Mouse (Mus musculus): ENCODE measurements around the gene Cxcr3. TPM values are rescaled to one million over a fixed set of nuclear protein-coding genes. Genes with fewer than 3 reads are reported as not detected.
A peak's percentile ranks its signal among the peaks of the same experiment; 100 is the strongest.

The Cxcr3 gene
- polyA plus RNA-seq, 1 experiment from 2014 or later: 0.36 TPM

GRCm38 (mm10) chrX:101741064-101741433 lies 7.0 kb upstream of the Cxcr3 start:
- no peak overlapping the region for H3K9ac ChIP-seq (replicated peaks; ENCODE audit: low read length)
- WGBS: 60% methylated on average over 2 of the region's 2 CpGs
- no peak for ATAC-seq (ENCODE audit: low FRiP score, low TSS enrichment)
- H3K27ac ChIP-seq (replicated peaks; ENCODE audit: low read depth, low read length): peak overlapping the region; percentile 75
- no peaks in the 10 kb centered on the region for H3K27me3 ChIP-seq (ENCODE audit: control insufficient read depth, insufficient read depth, low read length)
- no peaks in the 10 kb centered on the region for H3K9me3 ChIP-seq (ENCODE audit: control insufficient read depth, low read length)
- no peak overlapping the region for H3K4me3 ChIP-seq (replicated peaks; ENCODE audit: low read depth, low read length)
- H3K36me3 ChIP-seq (ENCODE audit: control insufficient read depth, insufficient read depth, low read length): no peaks in the 10 kb centered on the region
- no peak for DNase-seq
- peaks cover 5% of the 10 kb centered on the region; the same call in 1 of the 2 replicates for H3K4me1 ChIP-seq (ENCODE audit: control insufficient read depth, insufficient read depth, low read length)
- H3K4me2 ChIP-seq (ENCODE audit: low read length): no peak overlapping the region

GRCm38 (mm10) chrX:101740335-101741063 lies 6.4 kb upstream of the Cxcr3 start:
- H3K4me2 ChIP-seq (ENCODE audit: low read length): no peak overlapping the region
- no peaks in the 10 kb centered on the region for H3K9me3 ChIP-seq (ENCODE audit: control insufficient read depth, low read length)
- peak overlapping the region; percentile 75 for H3K27ac ChIP-seq (replicated peaks; ENCODE audit: low read depth, low read length)
- H3K27me3 ChIP-seq (ENCODE audit: control insufficient read depth, insufficient read depth, low read length): no peaks in the 10 kb centered on the region
- H3K9ac ChIP-seq (replicated peaks; ENCODE audit: low read length): no peak overlapping the region
- 39% methylated on average over 6 of the region's 6 CpGs for WGBS
- no peak overlapping the region for H3K4me3 ChIP-seq (replicated peaks; ENCODE audit: low read depth, low read length)
- peak; percentile 76 for ATAC-seq (ENCODE audit: low FRiP score, low TSS enrichment)
- no peaks in the 10 kb centered on the region for H3K36me3 ChIP-seq (ENCODE audit: control insufficient read depth, insufficient read depth, low read length)
- peaks cover 5% of the 10 kb centered on the region; the same call in 1 of the 2 replicates for H3K4me1 ChIP-seq (ENCODE audit: control insufficient read depth, insufficient read depth, low read length)
- peak; percentile 81 for DNase-seq

- no peak overlapping the region for H3K4me3 ChIP-seq (replicated peaks; ENCODE audit: low read depth, low read length)
- H3K9ac ChIP-seq (replicated peaks; ENCODE audit: low read length): no peak overlapping the region
- peaks cover 5% of the 10 kb centered on the region; the same call in 1 of the 2 replicates for H3K4me1 ChIP-seq (ENCODE audit: control insufficient read depth, insufficient read depth, low read length)
- H3K36me3 ChIP-seq (ENCODE audit: control insufficient read depth, insufficient read depth, low read length): no peaks in the 10 kb centered on the region
- H3K27ac ChIP-seq (replicated peaks; ENCODE audit: low read depth, low read length): no peak overlapping the region
- H3K9me3 ChIP-seq (ENCODE audit: control insufficient read depth, low read length): no peaks in the 10 kb centered on the region
- ATAC-seq (ENCODE audit: low FRiP score, low TSS enrichment): no peak
- no peaks in the 10 kb centered on the region for H3K27me3 ChIP-seq (ENCODE audit: control insufficient read depth, insufficient read depth, low read length)
- no peak overlapping the region for H3K4me2 ChIP-seq (ENCODE audit: low read length)
- no peak for DNase-seq
These were observed 3.1 kb upstream of the Cxcr3 start for GRCm38 (mm10) chrX:101737201-101737600.

- H3K4me3 ChIP-seq (replicated peaks; ENCODE audit: low read depth, low read length): no peak overlapping the region
- H3K9me3 ChIP-seq (ENCODE audit: control insufficient read depth, low read length): no peaks in the 10 kb centered on the region
- H3K4me2 ChIP-seq (ENCODE audit: low read length): no peak overlapping the region
- WGBS: 70% methylated on average over 5 of the region's 5 CpGs
- H3K9ac ChIP-seq (replicated peaks; ENCODE audit: low read length): no peak overlapping the region
- H3K27me3 ChIP-seq (ENCODE audit: control insufficient read depth, insufficient read depth, low read length): no peaks in the 10 kb centered on the region
- peaks cover 1% of the 10 kb centered on the region; the same call in 1 of the 2 replicates for H3K4me1 ChIP-seq (ENCODE audit: control insufficient read depth, insufficient read depth, low read length)
- no peak overlapping the region for H3K27ac ChIP-seq (replicated peaks; ENCODE audit: low read depth, low read length)
- H3K36me3 ChIP-seq (ENCODE audit: control insufficient read depth, insufficient read depth, low read length): no peaks in the 10 kb centered on the region
- no peak for ATAC-seq (ENCODE audit: low FRiP score, low TSS enrichment)
- no peak for DNase-seq
These were observed 912 bp upstream of the Cxcr3 start for GRCm38 (mm10) chrX:101734981-101735380.

- no peak for DNase-seq
- no peak overlapping the region for H3K9ac ChIP-seq (replicated peaks; ENCODE audit: low read length)
- no peak for ATAC-seq (ENCODE audit: low FRiP score, low TSS enrichment)
- no peak overlapping the region for H3K27ac ChIP-seq (replicated peaks; ENCODE audit: low read depth, low read length)
- no peak overlapping the region for H3K4me3 ChIP-seq (replicated peaks; ENCODE audit: low read depth, low read length)
- H3K4me1 ChIP-seq (ENCODE audit: control insufficient read depth, insufficient read depth, low read length): no peaks in the 10 kb centered on the region
- no peaks in the 10 kb centered on the region for H3K36me3 ChIP-seq (ENCODE audit: control insufficient read depth, insufficient read depth, low read length)
- H3K9me3 ChIP-seq (ENCODE audit: control insufficient read depth, low read length): no peaks in the 10 kb centered on the region
- H3K4me2 ChIP-seq (ENCODE audit: low read length): no peak overlapping the region
- WGBS: 92% methylated on average over 3 of the region's 3 CpGs
- H3K27me3 ChIP-seq (ENCODE audit: control insufficient read depth, insufficient read depth, low read length): no peaks in the 10 kb centered on the region
These were observed 781 bp downstream of the Cxcr3 start for GRCm38 (mm10) chrX:101733288-101733687.

GRCm38 (mm10) chrX:101732644-101733043 lies 1.4 kb downstream of the Cxcr3 start:
- H3K27me3 ChIP-seq (ENCODE audit: control insufficient read depth, insufficient read depth, low read length): no peaks in the 10 kb centered on the region
- DNase-seq (no peak), ATAC-seq (ENCODE audit: low FRiP score, low TSS enrichment) (no peak)
- H3K27ac ChIP-seq (replicated peaks; ENCODE audit: low read depth, low read length): no peak overlapping the region
- WGBS: 88% methylated on average over 12 of the region's 12 CpGs
- H3K9ac ChIP-seq (replicated peaks; ENCODE audit: low read length): no peak overlapping the region
- no peaks in the 10 kb centered on the region for H3K4me1 ChIP-seq (ENCODE audit: control insufficient read depth, insufficient read depth, low read length)
- no peak overlapping the region for H3K4me3 ChIP-seq (replicated peaks; ENCODE audit: low read depth, low read length)
- H3K9me3 ChIP-seq (ENCODE audit: control insufficient read depth, low read length): no peaks in the 10 kb centered on the region
- no peaks in the 10 kb centered on the region for H3K36me3 ChIP-seq (ENCODE audit: control insufficient read depth, insufficient read depth, low read length)
- H3K4me2 ChIP-seq (ENCODE audit: low read length): no peak overlapping the region

- Histone ChIP-seq H3K4me1 (ENCODE audit: control insufficient read depth, insufficient read depth, low read length) (no peaks in the 10 kb centered on the region), H3K9me3 (ENCODE audit: control insufficient read depth, low read length) (no peaks in the 10 kb centered on the region), H3K36me3 (ENCODE audit: control insufficient read depth, insufficient read depth, low read length) (no peaks in the 10 kb centered on the region), H3K27ac (replicated peaks; ENCODE audit: low read depth, low read length) (no peak overlapping the region), H3K27me3 (ENCODE audit: control insufficient read depth, insufficient read depth, low read length) (no peaks in the 10 kb centered on the region), H3K9ac (replicated peaks; ENCODE audit: low read length) (no peak overlapping the region), H3K4me3 (replicated peaks; ENCODE audit: low read depth, low read length) (no peak overlapping the region), H3K4me2 (ENCODE audit: low read length) (no peak overlapping the region)
- ATAC-seq (ENCODE audit: low FRiP score, low TSS enrichment) (no peak), DNase-seq (no peak)
These were observed 4.1 kb downstream of the Cxcr3 start for GRCm38 (mm10) chrX:101730010-101730409.

GRCm38 (mm10) chrX:101720401-101720800 lies 13.7 kb downstream of the Cxcr3 start:
- ATAC-seq (ENCODE audit: low FRiP score, low TSS enrichment): no peak
- Histone ChIP-seq H3K36me3 (ENCODE audit: control insufficient read depth, insufficient read depth, low read length) (no peaks in the 10 kb centered on the region), H3K27ac (replicated peaks; ENCODE audit: low read depth, low read length) (no peak overlapping the region), H3K27me3 (ENCODE audit: control insufficient read depth, insufficient read depth, low read length) (no peaks in the 10 kb centered on the region), H3K9me3 (ENCODE audit: control insufficient read depth, low read length) (no peaks in the 10 kb centered on the region), H3K4me2 (ENCODE audit: low read length) (no peak overlapping the region), H3K4me1 (ENCODE audit: control insufficient read depth, insufficient read depth, low read length) (no peaks in the 10 kb centered on the region), H3K9ac (replicated peaks; ENCODE audit: low read length) (no peak overlapping the region), H3K4me3 (replicated peaks; ENCODE audit: low read depth, low read length) (no peak overlapping the region)
- 48% methylated on average over 1 of the region's 1 CpGs for WGBS
- no peak for DNase-seq

GRCm38 (mm10) chrX:101705111-101705510 lies 29.0 kb downstream of the Cxcr3 start:
- Histone ChIP-seq H3K4me1 (ENCODE audit: control insufficient read depth, insufficient read depth, low read length) (no peaks in the 10 kb centered on the region), H3K36me3 (ENCODE audit: control insufficient read depth, insufficient read depth, low read length) (no peaks in the 10 kb centered on the region), H3K9me3 (ENCODE audit: control insufficient read depth, low read length) (no peaks in the 10 kb centered on the region), H3K27me3 (ENCODE audit: control insufficient read depth, insufficient read depth, low read length) (no peaks in the 10 kb centered on the region), H3K9ac (replicated peaks; ENCODE audit: low read length) (no peak overlapping the region), H3K27ac (replicated peaks; ENCODE audit: low read depth, low read length) (no peak overlapping the region), H3K4me3 (replicated peaks; ENCODE audit: low read depth, low read length) (no peak overlapping the region), H3K4me2 (ENCODE audit: low read length) (no peak overlapping the region)
- ATAC-seq (ENCODE audit: low FRiP score, low TSS enrichment) (no peak), DNase-seq (no peak)
- WGBS: 86% methylated on average over 7 of the region's 7 CpGs

Measured in midbrain, embryonic 14.5 days (tissue).